Mouse (Mus musculus) thymus, adult 2 months (tissue): ENCODE results near the gene Eif4a2.
"Not testable (repeated sequence)": the region's sequence is repeated elsewhere in the genome, so short reads cannot be mapped to it uniquely, and the experiment has no call there.

Source experiments
- CTCF ChIP-seq: fragments of 200-500 bp; IDR thresholded peaks from 2 replicates; pipeline ENCODE4 v1.5.1; 2012; ENCODE audit warnings: mild to moderate bottlenecking, control low read depth, low read length, moderate library complexity, borderline replicate concordance; ENCODE audit not compliant: control insufficient read depth, poor library complexity, insufficient read depth; ENCODE audit errors: extremely low read depth
- POLR2A ChIP-seq: fragments of 200-500 bp; IDR thresholded peaks from 2 replicates; pipeline ENCODE4 v1.6.1; 2012; ENCODE audit warnings: mild to moderate bottlenecking, low read length, control low read depth, moderate library complexity; ENCODE audit not compliant: control insufficient read depth, poor library complexity, insufficient read depth; ENCODE audit errors: extremely low read depth

- TF ChIP-seq CTCF, POLR2A: not testable (repeated sequence)
Observed at GRCm38 (mm10) chr16:23096886-23097285, 10.4 kb upstream of the Eif4a2 start.
